Mouse (Mus musculus) midbrain, embryonic 16.5 days (tissue): Measurements from ENCODE around the gene Ggcx. TPM values are rescaled to one million over a fixed set of nuclear protein-coding genes. Genes with fewer than 3 reads are reported as not detected.

Experiments used
- ATAC-seq: fragments of 200-750 bp; cut with Nextera tagmentation; 2 replicates; pipeline ENCODE4 v1.8.0; 2017; ENCODE audit warnings: moderate TSS enrichment
- H3K27ac ChIP-seq: fragments of 300-500 bp; sonication (generic); 2 replicates; pipeline ENCODE4 v1.5.1; 2014; ENCODE audit warnings: mild to moderate bottlenecking, low read length, mixed read lengths
- H3K27me3 ChIP-seq: fragments of 300-500 bp; sonication (generic); 2 replicates; pipeline ENCODE4 v1.6.1; 2014; ENCODE audit warnings: low read depth, low read length, mixed read lengths; ENCODE audit not compliant: control insufficient read depth, insufficient read depth
- H3K36me3 ChIP-seq: fragments of 300-500 bp; sonication (generic); 2 replicates; pipeline ENCODE4 v1.6.1; 2014; ENCODE audit warnings: mild to moderate bottlenecking, low read length, moderate library complexity, mixed read lengths; ENCODE audit not compliant: control insufficient read depth, insufficient read depth
- H3K4me1 ChIP-seq: fragments of 300-500 bp; sonication (generic); 2 replicates; pipeline ENCODE4 v1.6.1; 2014; ENCODE audit warnings: mild to moderate bottlenecking, low read length, mixed read lengths; ENCODE audit not compliant: control insufficient read depth, insufficient read depth
- H3K4me2 ChIP-seq: fragments of 300-500 bp; sonication (generic); 2 replicates; pipeline ENCODE4 v1.6.1; 2014; ENCODE audit warnings: mild to moderate bottlenecking, low read length, mixed read lengths
- H3K4me3 ChIP-seq: fragments of 300-500 bp; sonication (generic); 2 replicates; pipeline ENCODE4 v1.5.1; 2014; ENCODE audit warnings: low read depth, mild to moderate bottlenecking, low read length, moderate library complexity, mixed read lengths
- H3K9ac ChIP-seq: fragments of 300-500 bp; sonication (generic); 2 replicates; pipeline ENCODE4 v1.6.1; 2014; ENCODE audit warnings: low read depth, low read length, mixed read lengths
- H3K9me3 ChIP-seq: fragments of 300-500 bp; sonication (generic); replicated peaks from 2 replicates; pipeline ENCODE4 v1.6.1; 2014; ENCODE audit warnings: mild to moderate bottlenecking, low read length, mixed read lengths; ENCODE audit not compliant: control insufficient read depth, poor library complexity, severe bottlenecking
- WGBS: fragments of 180-500 bp; shearing (Covaris S2); extraction: QIAGEN DNeasy Blood & Tissue Kit; methylation state at CpG from one replicate; pipeline ENCODE4 v1.1.7; 2014; 5-methylcytosine and 5-hydroxymethylcytosine counted together
- polyA plus RNA-seq: library from polyadenylated mRNA; unstranded; fragments of >200 nt; fragmentation: Nextera tagmentation; extraction: Ambion mirVana; gene quantifications from 2 replicates; pipeline ENCODE4 v1.2.1, GENCODE M21; 2015

Ggcx gene
- polyA plus RNA-seq, 1 experiment from 2014 or later, result 15.2 TPM

DNA sequence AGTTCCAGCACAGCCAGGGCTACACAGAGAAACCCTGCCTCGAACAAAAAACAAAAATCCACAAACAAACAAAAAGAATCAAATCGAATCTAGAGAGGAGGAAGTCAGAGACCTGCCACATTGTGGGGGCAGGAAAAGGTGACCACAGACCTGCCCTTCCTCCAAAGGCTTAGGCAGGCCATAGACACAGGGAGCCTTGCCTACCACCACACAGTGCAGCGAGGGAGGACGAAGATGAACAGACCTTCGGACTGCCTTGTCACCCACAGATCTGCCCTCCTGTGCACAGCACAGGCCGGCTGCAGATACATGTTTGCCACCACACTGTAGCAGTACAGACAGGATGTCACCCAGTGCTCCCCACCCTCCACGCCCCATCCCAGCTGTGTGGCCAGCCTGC lies 3.6 kb upstream of the Ggcx start:
- peaks cover 14% of the 10 kb centered on the region for H3K4me1 ChIP-seq
- no peak overlapping the region for H3K4me3 ChIP-seq
- H3K4me2 ChIP-seq, result no peak overlapping the region
- no peak overlapping the region for H3K9ac ChIP-seq
- H3K36me3 ChIP-seq, result no peaks in the 10 kb centered on the region
- H3K27me3 ChIP-seq, result no peaks in the 10 kb centered on the region
- H3K9me3 ChIP-seq, result no peaks in the 10 kb centered on the region
- H3K27ac ChIP-seq, result no peak overlapping the region
- 82% methylated on average over 7 of the region's 7 CpGs for WGBS
- ATAC-seq, result no peak

DNA sequence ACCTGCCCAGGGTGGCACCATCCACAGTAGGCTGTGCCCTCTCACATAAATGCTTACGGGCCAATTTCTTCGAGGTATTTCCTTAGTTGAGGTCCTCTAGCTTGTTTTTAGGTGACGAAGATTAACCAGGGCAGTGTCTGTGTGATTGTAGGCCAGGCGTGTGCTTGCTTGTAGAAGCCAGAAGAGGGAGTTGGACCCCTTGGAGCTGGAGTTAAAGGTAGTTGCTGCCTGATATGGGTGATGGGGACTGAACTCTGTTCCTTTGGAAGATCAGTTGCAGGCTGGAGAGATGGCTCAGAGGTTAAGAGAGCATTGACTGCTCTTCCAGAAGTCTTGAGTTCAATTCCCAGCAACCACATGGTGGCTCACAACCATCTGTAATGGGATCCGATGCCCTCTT lies 1.1 kb downstream of the Ggcx start:
- peaks cover 15% of the 10 kb centered on the region for H3K36me3 ChIP-seq
- ATAC-seq, result no peak
- 0 out of 2 replicates have a peak overlapping the region, but pooled peaks have one; percentile 92 for H3K9ac ChIP-seq
- peaks cover 15% of the 10 kb centered on the region for H3K4me1 ChIP-seq
- peak overlapping the region; percentile 89 for H3K4me3 ChIP-seq
- 87% methylated on average over 5 of the region's 5 CpGs for WGBS
- H3K27ac ChIP-seq, result no peak overlapping the region
- H3K4me2 ChIP-seq, result peak overlapping the region; percentile 85
- no peaks in the 10 kb centered on the region for H3K9me3 ChIP-seq
- H3K27me3 ChIP-seq, result no peaks in the 10 kb centered on the region

DNA sequence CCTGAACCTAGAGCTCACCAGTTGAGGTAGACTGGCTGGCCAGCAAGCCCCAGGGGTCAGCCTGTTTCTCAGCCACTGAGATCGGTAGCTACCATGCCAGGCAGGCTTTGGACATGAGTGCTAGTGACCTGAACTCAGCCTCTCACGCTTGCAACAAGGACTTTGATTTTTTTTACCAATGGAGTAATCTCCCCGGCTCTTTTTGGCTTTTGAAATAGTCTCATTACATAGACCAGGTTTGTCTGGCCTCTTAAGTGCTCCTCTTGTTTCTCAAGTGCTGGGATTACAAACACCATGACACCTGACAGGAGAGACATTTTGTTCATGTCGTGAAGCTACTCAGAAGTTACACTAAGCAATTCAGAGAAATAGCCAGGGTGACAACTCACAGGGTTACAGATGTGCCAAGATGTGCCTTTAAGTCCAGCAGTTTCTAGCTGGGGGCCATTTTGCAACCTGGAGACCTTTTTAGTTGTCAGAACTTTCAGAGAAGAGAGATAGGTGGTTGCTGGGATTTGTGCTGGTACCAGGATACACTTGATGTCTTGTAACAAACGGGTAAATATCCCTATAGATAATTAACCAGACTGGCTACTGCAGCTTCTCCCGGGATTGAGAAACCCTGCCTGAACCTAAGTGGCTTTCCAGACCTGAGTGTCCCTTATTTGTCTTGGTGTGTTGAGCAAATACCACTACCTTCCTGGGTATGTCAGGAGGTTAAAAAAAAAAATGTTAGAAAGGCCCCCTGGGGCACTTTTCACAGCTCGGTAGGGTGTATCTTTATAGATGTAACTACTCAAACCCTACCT lies 2.1 kb downstream of the Ggcx start:
- peaks cover 17% of the 10 kb centered on the region for H3K36me3 ChIP-seq
- no peak overlapping the region for H3K4me3 ChIP-seq
- H3K9ac ChIP-seq, result no peak overlapping the region
- no peaks in the 10 kb centered on the region for H3K9me3 ChIP-seq
- 86% methylated on average over 7 of the region's 7 CpGs for WGBS
- H3K27me3 ChIP-seq, result no peaks in the 10 kb centered on the region
- ATAC-seq, result no peak
- H3K27ac ChIP-seq, result no peak overlapping the region
- no peak overlapping the region for H3K4me2 ChIP-seq
- peaks cover 15% of the 10 kb centered on the region for H3K4me1 ChIP-seq

DNA sequence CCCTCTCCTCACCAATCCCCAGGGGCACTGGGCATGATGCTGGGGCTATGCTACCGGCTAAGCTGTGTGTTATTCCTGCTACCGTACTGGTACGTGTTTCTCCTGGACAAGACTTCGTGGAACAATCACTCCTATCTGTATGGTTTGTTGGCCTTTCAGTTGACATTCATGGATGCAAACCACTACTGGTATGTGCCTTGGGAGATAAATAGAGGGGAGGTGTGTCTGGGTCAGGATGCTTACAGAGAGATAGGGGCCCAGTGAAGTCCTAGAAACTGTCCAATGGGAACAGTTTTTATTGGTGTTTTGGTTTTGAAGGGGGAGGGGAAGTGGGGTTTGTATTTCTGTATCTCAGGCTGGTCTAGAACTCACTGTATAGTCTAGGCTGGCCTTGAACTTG lies 4.2 kb downstream of the Ggcx start:
- peaks cover 15% of the 10 kb centered on the region for H3K4me1 ChIP-seq
- no peaks in the 10 kb centered on the region for H3K9me3 ChIP-seq
- H3K36me3 ChIP-seq, result peaks cover 19% of the 10 kb centered on the region
- no peak for ATAC-seq
- no peak overlapping the region for H3K4me2 ChIP-seq
- H3K27me3 ChIP-seq, result no peaks in the 10 kb centered on the region
- no peak overlapping the region for H3K9ac ChIP-seq
- WGBS, result 93% methylated on average over 4 of the region's 4 CpGs
- H3K4me3 ChIP-seq, result no peak overlapping the region
- no peak overlapping the region for H3K27ac ChIP-seq

DNA sequence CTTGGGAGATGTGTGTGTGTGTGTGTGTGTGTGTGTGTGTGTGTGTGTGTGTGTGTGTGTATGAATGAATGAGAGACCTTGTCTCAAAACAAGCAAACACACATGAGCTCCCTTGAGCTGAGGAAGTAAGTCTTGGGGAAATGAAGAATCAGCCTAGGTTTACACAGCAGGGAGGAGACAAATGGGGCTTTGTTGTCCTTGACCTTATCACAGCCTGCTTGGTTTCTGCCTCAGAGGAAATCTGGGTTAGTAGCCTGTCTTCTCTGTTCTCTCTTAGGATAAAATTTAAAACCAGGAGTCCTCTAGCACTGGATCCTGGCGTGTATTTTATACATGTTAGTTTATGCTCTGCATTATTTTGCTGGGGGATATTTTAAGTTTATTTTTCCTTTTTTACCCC lies 5.7 kb downstream of the Ggcx start:
- Histone ChIP-seq H3K27me3 (no peaks in the 10 kb centered on the region), H3K4me2 (no peak overlapping the region), H3K4me3 (no peak overlapping the region), H3K36me3 (peaks cover 32% of the 10 kb centered on the region), H3K27ac (no peak overlapping the region), H3K9ac (no peak overlapping the region), H3K9me3 (no peaks in the 10 kb centered on the region), H3K4me1 (peaks cover 8% of the 10 kb centered on the region)
- no peak for ATAC-seq
- 73% methylated on average over 1 of the region's 1 CpGs for WGBS

DNA sequence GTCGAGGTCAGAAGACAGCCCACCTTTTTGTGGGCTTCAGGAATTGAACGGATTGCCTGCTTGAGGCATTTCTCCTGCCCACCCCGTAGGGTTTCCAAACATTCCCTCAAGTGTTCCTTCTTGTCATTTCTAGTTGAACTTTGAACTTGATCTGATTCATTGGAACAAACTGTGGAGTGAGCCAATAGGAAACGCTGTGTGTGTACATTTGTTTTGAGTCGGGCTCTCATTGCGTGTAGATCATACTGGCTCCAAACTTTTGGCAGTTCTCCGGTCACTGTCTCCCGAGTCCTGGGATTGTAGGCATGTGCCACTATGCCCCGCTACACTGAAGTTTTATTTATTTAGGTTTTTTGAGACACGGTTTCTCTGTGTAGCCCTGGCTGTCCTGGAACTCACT lies 6.8 kb downstream of the Ggcx start:
- no peak overlapping the region for H3K4me2 ChIP-seq
- H3K4me3 ChIP-seq, result no peak overlapping the region
- no peaks in the 10 kb centered on the region for H3K27me3 ChIP-seq
- no peaks in the 10 kb centered on the region for H3K4me1 ChIP-seq
- no peak overlapping the region for H3K9ac ChIP-seq
- H3K27ac ChIP-seq, result no peak overlapping the region
- ATAC-seq, result no peak
- peaks cover 43% of the 10 kb centered on the region for H3K36me3 ChIP-seq
- WGBS, result 96% methylated on average over 10 of the region's 10 CpGs
- no peaks in the 10 kb centered on the region for H3K9me3 ChIP-seq

DNA sequence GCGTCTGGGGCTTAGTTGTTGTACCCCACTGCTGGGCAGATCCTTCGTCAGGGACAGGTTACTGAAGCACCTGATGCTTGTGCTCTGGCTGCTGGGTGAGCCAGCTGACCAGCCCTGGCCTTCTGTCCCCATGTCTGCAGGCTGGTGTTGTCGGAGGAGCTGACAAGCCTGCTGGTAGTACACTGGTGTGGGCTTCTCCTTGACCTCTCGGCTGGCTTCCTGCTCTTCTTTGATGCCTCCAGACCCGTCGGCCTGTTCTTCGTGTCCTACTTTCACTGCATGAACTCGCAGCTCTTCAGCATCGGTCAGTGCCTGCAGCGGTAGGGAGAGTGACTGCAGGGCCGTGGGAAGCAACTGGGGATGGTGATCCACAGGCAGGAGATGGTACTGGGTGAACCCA lies 11.5 kb downstream of the Ggcx start:
- no peak for ATAC-seq
- H3K36me3 ChIP-seq, result peaks cover 35% of the 10 kb centered on the region
- H3K4me3 ChIP-seq, result no peak overlapping the region
- no peak overlapping the region for H3K4me2 ChIP-seq
- H3K9me3 ChIP-seq, result no peaks in the 10 kb centered on the region
- 93% methylated on average over 11 of the region's 11 CpGs for WGBS
- no peaks in the 10 kb centered on the region for H3K27me3 ChIP-seq
- H3K4me1 ChIP-seq, result no peaks in the 10 kb centered on the region
- no peak overlapping the region for H3K27ac ChIP-seq
- no peak overlapping the region for H3K9ac ChIP-seq

DNA sequence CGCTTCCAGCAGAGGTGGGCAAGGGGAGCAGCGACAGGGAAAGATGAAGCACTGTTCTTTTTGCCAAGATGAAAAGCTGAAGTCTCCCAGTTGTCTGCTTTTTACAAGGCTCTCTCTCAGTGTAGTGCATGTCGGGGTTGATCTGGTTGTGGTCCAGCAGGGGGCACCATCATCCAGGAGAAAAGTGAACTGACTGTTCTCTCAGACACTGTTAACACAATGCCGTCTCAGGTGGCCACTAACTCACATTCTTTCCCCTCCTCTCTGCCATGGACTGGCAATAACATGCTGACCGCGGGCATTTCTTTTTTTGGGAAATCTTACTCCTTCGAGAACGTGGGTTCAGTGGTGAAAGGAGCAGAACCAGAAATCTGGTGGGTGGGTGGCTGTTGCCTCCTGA lies 13.9 kb downstream of the Ggcx start:
- Histone ChIP-seq H3K36me3 (peaks cover 33% of the 10 kb centered on the region), H3K27ac (no peak overlapping the region), H3K4me3 (no peak overlapping the region), H3K4me2 (no peak overlapping the region), H3K4me1 (no peaks in the 10 kb centered on the region), H3K9me3 (no peaks in the 10 kb centered on the region), H3K27me3 (no peaks in the 10 kb centered on the region), H3K9ac (no peak overlapping the region)
- ATAC-seq, result peak; percentile 85
- WGBS, result 30% methylated on average over 8 of the region's 8 CpGs

DNA sequence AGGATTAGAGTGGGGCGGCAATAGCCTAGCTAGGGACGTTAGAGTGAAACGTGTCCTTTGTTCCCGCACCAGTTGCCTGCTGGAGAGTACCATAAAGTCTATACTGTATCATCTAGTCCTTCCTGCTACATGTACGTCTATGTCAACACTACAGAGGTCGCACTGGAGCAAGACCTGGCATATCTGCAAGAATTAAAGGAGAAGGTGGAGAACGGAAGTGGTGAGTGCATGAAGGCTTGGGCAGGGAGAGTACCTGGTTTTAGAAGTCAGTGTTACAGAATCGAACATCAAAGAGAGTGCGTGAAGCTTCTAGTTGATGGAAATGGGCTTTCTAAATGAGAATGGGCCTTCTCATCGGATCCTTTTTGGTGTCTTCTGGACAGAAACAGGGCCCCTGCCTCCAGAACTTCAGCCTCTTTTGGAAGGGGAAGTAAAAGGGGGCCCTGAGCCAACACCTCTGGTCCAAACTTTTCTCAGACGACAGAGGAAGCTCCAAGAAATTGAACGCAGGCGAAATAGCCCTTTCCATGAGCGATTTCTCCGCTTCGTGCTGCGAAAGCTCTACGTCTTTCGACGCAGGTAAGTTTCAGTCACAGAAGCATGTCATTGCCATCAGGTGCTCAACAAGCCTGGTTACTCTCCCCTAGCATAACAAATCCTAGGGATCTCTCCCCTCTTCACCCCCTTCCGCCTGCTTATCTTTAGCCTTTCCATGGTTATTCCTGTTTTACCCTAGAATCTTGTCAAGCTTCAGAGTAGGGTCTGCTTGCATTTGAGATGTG lies 15.1 kb downstream of the Ggcx start:
- H3K36me3 ChIP-seq, result peaks cover 28% of the 10 kb centered on the region
- WGBS, result 89% methylated on average over 21 of the region's 21 CpGs
- no peaks in the 10 kb centered on the region for H3K9me3 ChIP-seq
- no peak overlapping the region for H3K27ac ChIP-seq
- H3K4me3 ChIP-seq, result no peak overlapping the region
- no peaks in the 10 kb centered on the region for H3K27me3 ChIP-seq
- no peaks in the 10 kb centered on the region for H3K4me1 ChIP-seq
- H3K9ac ChIP-seq, result no peak overlapping the region
- ATAC-seq, result no peak
- no peak overlapping the region for H3K4me2 ChIP-seq
